Mouse (Mus musculus) neural tube, embryonic 12.5 days (tissue): ENCODE measurements around the gene 4930590J08Rik. TPM values are rescaled to one million over a fixed set of nuclear protein-coding genes. Genes with fewer than 3 reads are reported as not detected.
A peak's percentile ranks its signal among the peaks of the same experiment; 100 is the strongest.
"Not testable (repeated sequence)": the region's sequence is repeated elsewhere in the genome, so short reads cannot be mapped to it uniquely, and the experiment has no call there.

ENCODE experiments used
- ATAC-seq: fragments of 200-750 bp; cut with Nextera tagmentation; 2 replicates; pipeline ENCODE4 v1.8.0; 2017; ENCODE audit warnings: low read depth, mild to moderate bottlenecking, moderate TSS enrichment, moderate library complexity; ENCODE audit not compliant: low FRiP score
- H3K27ac ChIP-seq: fragments of 300-500 bp; sonication (generic); 2 replicates; pipeline ENCODE4 v1.5.1; 2016
- H3K27me3 ChIP-seq: fragments of 300-500 bp; sonication (generic); replicated peaks from 2 replicates; pipeline ENCODE4 v1.6.1; 2016; ENCODE audit warnings: mild to moderate bottlenecking
- H3K36me3 ChIP-seq: fragments of 300-500 bp; sonication (generic); 2 replicates; pipeline ENCODE4 v1.6.1; 2016; ENCODE audit warnings: mild to moderate bottlenecking
- H3K4me1 ChIP-seq: fragments of 300-500 bp; sonication (generic); 2 replicates; pipeline ENCODE4 v1.6.1; 2016
- H3K4me2 ChIP-seq: fragments of 300-500 bp; sonication (generic); replicated peaks from 2 replicates; pipeline ENCODE4 v1.6.1; 2016; ENCODE audit warnings: mild to moderate bottlenecking
- H3K4me3 ChIP-seq: fragments of 300-500 bp; sonication (generic); 2 replicates; pipeline ENCODE4 v1.5.1; 2016
- H3K9ac ChIP-seq: fragments of 300-500 bp; sonication (generic); 2 replicates; pipeline ENCODE4 v1.6.1; 2016; ENCODE audit warnings: mild to moderate bottlenecking
- H3K9me3 ChIP-seq: fragments of 300-500 bp; sonication (generic); 2 replicates; pipeline ENCODE4 v1.6.1; 2016; ENCODE audit warnings: mild to moderate bottlenecking
- WGBS: fragments of 180-500 bp; shearing (Covaris S2); methylation state at CpG from one replicate; pipeline ENCODE4 v1.1.7; 2016; 5-methylcytosine and 5-hydroxymethylcytosine counted together
- polyA plus RNA-seq: library from polyadenylated mRNA; unstranded; fragments of >200 nt; fragmentation: Nextera tagmentation; extraction: Ambion mirVana; gene quantifications from 2 replicates; pipeline ENCODE4 v1.2.1, GENCODE M21; 2016

The 4930590J08Rik gene
- 0.62 and 0.93 TPM in 2 replicates for polyA plus RNA-seq

DNA sequence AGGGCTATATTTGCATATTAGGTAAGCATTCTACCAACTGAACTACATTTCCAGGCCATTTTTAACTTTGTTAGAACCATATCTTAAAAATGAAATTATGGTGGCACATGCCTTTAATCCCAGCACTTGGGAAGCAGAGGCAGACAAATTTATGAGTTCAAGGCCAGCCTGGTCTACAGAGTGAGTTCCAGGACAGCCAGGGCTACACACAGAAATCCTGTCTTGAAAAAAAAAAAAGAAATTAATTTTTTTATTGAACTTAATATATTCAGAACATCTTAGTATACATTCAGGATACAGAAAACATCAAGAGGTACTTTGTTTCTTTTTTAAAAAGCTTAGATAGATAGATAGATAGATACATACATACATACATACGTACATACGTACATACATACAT is at the start of gene 4930590J08Rik:
4930590J08Rik (plus strand) TSS at position 301 of the 400 bp plus-strand sequence.
- H3K36me3 ChIP-seq: peaks cover 36% of the 10 kb centered on the region
- not testable (repeated sequence) for H3K9me3 ChIP-seq, H3K4me1 ChIP-seq, H3K4me2 ChIP-seq, ATAC-seq, H3K9ac ChIP-seq, H3K27me3 ChIP-seq, H3K4me3 ChIP-seq, H3K27ac ChIP-seq
- WGBS: 97% methylated on average over 2 of the region's 2 CpGs

GRCm38 (mm10) chr6:91858339-91858738 is 44.3 kb upstream of the 4930590J08Rik start:
- H3K9ac ChIP-seq: no peak overlapping the region
- no peaks in the 10 kb centered on the region for H3K9me3 ChIP-seq
- WGBS: 85% methylated on average over 5 of the region's 5 CpGs
- no peaks in the 10 kb centered on the region for H3K4me1 ChIP-seq
- no peak overlapping the region for H3K4me3 ChIP-seq
- no peak overlapping the region for H3K27ac ChIP-seq
- H3K36me3 ChIP-seq: no peaks in the 10 kb centered on the region
- ATAC-seq: no peak
- H3K27me3 ChIP-seq: no peaks in the 10 kb centered on the region
- no peak overlapping the region for H3K4me2 ChIP-seq

- Histone ChIP-seq H3K4me1 (no peaks in the 10 kb centered on the region), H3K9me3 (no peaks in the 10 kb centered on the region), H3K27ac (no peak overlapping the region), H3K36me3 (no peaks in the 10 kb centered on the region), H3K9ac (no peak overlapping the region), H3K4me2 (no peak overlapping the region), H3K27me3 (no peaks in the 10 kb centered on the region), H3K4me3 (no peak overlapping the region)
- ATAC-seq: no peak
These were observed 39.8 kb upstream of the 4930590J08Rik start for GRCm38 (mm10) chr6:91862848-91863247.

GRCm38 (mm10) chr6:91864595-91864994 is 38.0 kb upstream of the 4930590J08Rik start:
- ATAC-seq: no peak
- 82% methylated on average over 5 of the region's 5 CpGs for WGBS
- no peaks in the 10 kb centered on the region for H3K4me1 ChIP-seq
- H3K36me3 ChIP-seq: no peaks in the 10 kb centered on the region
- H3K9me3 ChIP-seq: no peaks in the 10 kb centered on the region
- H3K4me2 ChIP-seq: no peak overlapping the region
- no peaks in the 10 kb centered on the region for H3K27me3 ChIP-seq
- H3K27ac ChIP-seq: no peak overlapping the region
- H3K9ac ChIP-seq: no peak overlapping the region
- H3K4me3 ChIP-seq: no peak overlapping the region

GRCm38 (mm10) chr6:91865601-91866000 is 37.0 kb upstream of the 4930590J08Rik start:
- H3K4me2 ChIP-seq: no peak overlapping the region
- H3K9ac ChIP-seq: no peak overlapping the region
- no peaks in the 10 kb centered on the region for H3K27me3 ChIP-seq
- 86% methylated on average over 11 of the region's 11 CpGs for WGBS
- no peaks in the 10 kb centered on the region for H3K4me1 ChIP-seq
- no peak overlapping the region for H3K27ac ChIP-seq
- H3K36me3 ChIP-seq: no peaks in the 10 kb centered on the region
- no peak overlapping the region for H3K4me3 ChIP-seq
- ATAC-seq: no peak
- no peaks in the 10 kb centered on the region for H3K9me3 ChIP-seq

DNA sequence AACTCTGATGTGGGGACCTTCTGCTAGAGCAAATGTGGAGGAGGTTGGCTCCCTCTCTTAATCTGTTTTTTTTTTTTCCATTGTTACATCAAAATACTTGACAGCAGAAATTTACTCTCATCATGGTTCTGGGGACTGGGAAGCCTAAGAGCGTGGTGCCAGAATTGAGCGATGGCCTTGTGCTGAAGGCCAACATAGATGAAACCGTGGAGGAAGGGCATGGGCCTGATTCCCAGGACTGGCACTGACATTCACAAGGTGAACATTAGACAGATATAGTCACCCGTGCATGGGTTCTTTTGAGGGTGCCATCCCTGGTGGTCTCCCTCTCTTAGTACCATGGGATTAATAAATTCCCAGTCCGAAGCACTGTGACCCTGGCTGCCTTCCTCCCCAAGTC is 34.5 kb upstream of the 4930590J08Rik start:
- H3K9me3 ChIP-seq: no peaks in the 10 kb centered on the region
- H3K36me3 ChIP-seq: no peaks in the 10 kb centered on the region
- no peak overlapping the region for H3K27ac ChIP-seq
- 86% methylated on average over 5 of the region's 5 CpGs for WGBS
- H3K4me1 ChIP-seq: no peaks in the 10 kb centered on the region
- no peak overlapping the region for H3K4me2 ChIP-seq
- H3K9ac ChIP-seq: no peak overlapping the region
- H3K4me3 ChIP-seq: no peak overlapping the region
- no peak for ATAC-seq
- H3K27me3 ChIP-seq: no peaks in the 10 kb centered on the region

GRCm38 (mm10) chr6:91872781-91873180 is 29.8 kb upstream of the 4930590J08Rik start:
- no peaks in the 10 kb centered on the region for H3K27me3 ChIP-seq
- no peaks in the 10 kb centered on the region for H3K9me3 ChIP-seq
- H3K9ac ChIP-seq: no peak overlapping the region
- ATAC-seq: no peak
- H3K4me3 ChIP-seq: no peak overlapping the region
- H3K27ac ChIP-seq: no peak overlapping the region
- 68% methylated on average over 2 of the region's 2 CpGs for WGBS
- H3K4me2 ChIP-seq: no peak overlapping the region
- no peaks in the 10 kb centered on the region for H3K4me1 ChIP-seq
- no peaks in the 10 kb centered on the region for H3K36me3 ChIP-seq

- Histone ChIP-seq H3K4me3 (peak within 1 kb of the TSS; percentile 84), H3K4me1 (peaks cover 14% of the 10 kb centered on the region), H3K27ac (no peak within 1 kb of the TSS), H3K9me3 (no peaks in the 10 kb centered on the region), H3K27me3 (no peaks in the 10 kb centered on the region), H3K9ac (peak within 1 kb of the TSS; percentile 93), H3K4me2 (peak within 1 kb of the TSS; percentile 83), H3K36me3 (peaks cover 17% of the 10 kb centered on the region)
- under 1% methylated on average over 47 of the region's 47 CpGs for WGBS
- peak; percentile 92 for ATAC-seq
These were observed 24.5 kb upstream of the 4930590J08Rik start, which contains the start of gene Ccdc174 for GRCm38 (mm10) chr6:91877885-91878651. Gene Ccdc174 (plus strand): TSS chr6:91878053.

DNA sequence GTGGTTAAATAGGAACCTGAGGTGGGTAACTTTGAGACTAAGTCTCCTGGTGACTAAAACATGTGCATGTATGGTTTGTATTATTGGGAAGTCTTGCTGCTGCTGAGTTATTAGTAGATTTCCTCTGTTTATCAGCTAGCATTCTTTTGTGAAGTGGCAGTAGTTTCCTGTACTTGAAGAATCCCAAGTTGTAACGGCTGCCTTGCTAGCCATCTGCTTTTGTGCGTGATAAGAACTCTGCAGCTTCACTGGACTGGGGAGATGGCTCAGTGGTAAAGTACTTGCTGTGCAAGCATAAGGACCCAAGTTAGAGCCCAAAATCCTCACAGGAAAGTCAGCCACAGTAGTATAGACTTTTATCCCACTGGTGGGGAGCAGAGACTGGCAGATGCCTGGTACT is 18.8 kb upstream of the 4930590J08Rik start:
- H3K9me3 ChIP-seq: no peaks in the 10 kb centered on the region
- no peak overlapping the region for H3K27ac ChIP-seq
- WGBS: 85% methylated on average over 2 of the region's 2 CpGs
- ATAC-seq: no peak
- H3K27me3 ChIP-seq: no peaks in the 10 kb centered on the region
- H3K4me1 ChIP-seq: peaks cover 9% of the 10 kb centered on the region
- peaks cover 59% of the 10 kb centered on the region for H3K36me3 ChIP-seq
- no peak overlapping the region for H3K4me3 ChIP-seq
- no peak overlapping the region for H3K9ac ChIP-seq
- H3K4me2 ChIP-seq: no peak overlapping the region

GRCm38 (mm10) chr6:91889255-91889906 is 13.2 kb upstream of the 4930590J08Rik start:
- no peak overlapping the region for H3K4me2 ChIP-seq
- H3K27me3 ChIP-seq: no peaks in the 10 kb centered on the region
- no peak overlapping the region for H3K27ac ChIP-seq
- H3K4me1 ChIP-seq: no peaks in the 10 kb centered on the region
- WGBS: 77% methylated on average over 3 of the region's 3 CpGs
- ATAC-seq: no peak
- peaks cover 72% of the 10 kb centered on the region for H3K36me3 ChIP-seq
- no peak overlapping the region for H3K9ac ChIP-seq
- no peak overlapping the region for H3K4me3 ChIP-seq
- H3K9me3 ChIP-seq: no peaks in the 10 kb centered on the region

GRCm38 (mm10) chr6:91890615-91891014 is 12.0 kb upstream of the 4930590J08Rik start:
- 89% methylated on average over 5 of the region's 5 CpGs for WGBS
- Histone ChIP-seq H3K27ac (no peak overlapping the region), H3K4me2 (no peak overlapping the region), H3K36me3 (peaks cover 77% of the 10 kb centered on the region), H3K27me3 (no peaks in the 10 kb centered on the region), H3K4me3 (no peak overlapping the region), H3K9me3 (no peaks in the 10 kb centered on the region), H3K4me1 (no peaks in the 10 kb centered on the region), H3K9ac (no peak overlapping the region)
- no peak for ATAC-seq

GRCm38 (mm10) chr6:91891776-91892175 is 10.8 kb upstream of the 4930590J08Rik start:
- 93% methylated on average over 2 of the region's 2 CpGs for WGBS
- Histone ChIP-seq H3K9ac (no peak overlapping the region), H3K36me3 (peaks cover 77% of the 10 kb centered on the region), H3K27ac (no peak overlapping the region), H3K27me3 (no peaks in the 10 kb centered on the region), H3K4me1 (no peaks in the 10 kb centered on the region), H3K4me2 (no peak overlapping the region), H3K4me3 (no peak overlapping the region), H3K9me3 (no peaks in the 10 kb centered on the region)
- no peak for ATAC-seq
